Mouse (Mus musculus): Measurements from ENCODE around the gene Mmachc. TPM values are rescaled to one million over a fixed set of nuclear protein-coding genes. Genes with fewer than 3 reads are reported as not detected.
"Not testable (repeated sequence)": the region's sequence is repeated elsewhere in the genome, so short reads cannot be mapped to it uniquely, and the experiment has no call there.

Gene Mmachc
- total and polyA plus RNA-seq, 3 experiments, result 10.0 to 32.1 (median 15.4) TPM

DNA sequence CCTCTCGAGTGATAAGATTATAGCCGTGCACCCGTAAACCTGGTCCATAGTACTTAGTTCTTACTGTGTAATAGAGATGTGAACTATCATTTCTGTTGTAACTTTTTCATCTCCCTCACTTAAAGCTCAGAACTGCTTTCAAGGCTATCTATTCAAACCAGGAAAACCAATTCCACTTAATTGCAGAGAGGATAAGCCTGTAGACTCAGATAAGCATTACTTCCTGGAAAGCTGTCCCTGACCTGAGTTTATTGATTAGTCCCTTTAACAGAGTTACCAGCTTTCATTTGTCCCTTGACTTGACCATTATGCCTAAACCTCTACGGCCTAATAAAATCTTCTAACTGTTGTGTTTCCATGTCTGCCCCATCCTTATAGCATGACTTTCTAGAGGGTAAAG lies 24.2 kb downstream of the Mmachc start:
- Histone ChIP-seq H3K9ac (ENCODE audit: insufficient read depth, low read depth) (no peak overlapping the region), H3K4me3 (replicated peaks in 1 of 3; ENCODE audit: low read depth in 2 of 3, low read length in 2 of 3, poor library complexity in 1 of 3) (no peak overlapping the region), H3K4me2 (ENCODE audit: insufficient read depth, low read depth, poor library complexity, severe bottlenecking) (no peak overlapping the region), H3K9me3 (replicated peaks; ENCODE audit: low read length) (no peaks in the 10 kb centered on the region), H3K4me1 (ENCODE audit: control insufficient read depth in 1 of 2, insufficient read depth in 2 of 2) (peaks cover 0 to 36% of the 10 kb centered on the region in 2 experiments; a peak in 2 of 4 replicates), H3K27ac (ENCODE audit: insufficient read depth, low read depth) (no peak overlapping the region), H3K27me3 (replicated peaks) (no peaks in the 10 kb centered on the region), H3K36me3 (replicated peaks in 1 of 2; ENCODE audit: control insufficient read depth in 1 of 2, insufficient read depth in 1 of 2, low read length in 1 of 2) (peaks cover 8 to 20% of the 10 kb centered on the region in 2 experiments), H3K79me2 (replicated peaks; ENCODE audit: control insufficient read depth, extremely low read depth, insufficient read depth, poor library complexity, severe bottlenecking) (peaks cover 36% of the 10 kb centered on the region)
- no peak for TF ChIP-seq POLR2A (IDR thresholded peaks at IDR 0.05; ENCODE audit: low read depth, low read length)
- no peak for TF ChIP-seq JUN (IDR thresholded peaks at IDR 0.05; ENCODE audit: insufficient read depth, low read depth, low read length)
- TF ChIP-seq ETS1 (conservative IDR thresholded peaks at IDR 0.05; ENCODE audit: low read depth, low read length), result no peak
- no peak for TF ChIP-seq E2F4 (IDR thresholded peaks at IDR 0.05; ENCODE audit: insufficient replicate concordance, low read depth, low read length)
- TF ChIP-seq MAFK (IDR thresholded peaks at IDR 0.05; ENCODE audit: insufficient replicate concordance, low read length), result no peak
- no peak for TF ChIP-seq GABPA (IDR thresholded peaks at IDR 0.05; ENCODE audit: insufficient replicate concordance, low read depth, low read length)
- TF ChIP-seq ZNF384 (IDR thresholded peaks at IDR 0.05; ENCODE audit: low read depth, low read length), result no peak
- TF ChIP-seq MYC (IDR thresholded peaks at IDR 0.05; ENCODE audit: low read depth, low read length), result no peak
- no peak for TF ChIP-seq RCOR1 (conservative IDR thresholded peaks at IDR 0.05; ENCODE audit: low read depth, low read length)
- no peak for TF ChIP-seq MAZ (IDR thresholded peaks at IDR 0.05; ENCODE audit: low read depth, low read length)
- TF ChIP-seq ZKSCAN1 (IDR thresholded peaks at IDR 0.05; ENCODE audit: borderline replicate concordance, low read depth, low read length), result no peak
- TF ChIP-seq JUND (conservative IDR thresholded peaks at IDR 0.05; ENCODE audit: low read depth, low read length), result no peak
- no peak for TF ChIP-seq EP300 (IDR thresholded peaks at IDR 0.05; ENCODE audit: low read length)
- no peak for TF ChIP-seq MAX (IDR thresholded peaks at IDR 0.05; ENCODE audit: low read length)
- no peak for TF ChIP-seq NELFE (IDR thresholded peaks at IDR 0.05; ENCODE audit: low read depth, low read length)
- no peak for TF ChIP-seq ELF1 (IDR thresholded peaks at IDR 0.05; ENCODE audit: low read depth, low read length)
- no peak for TF ChIP-seq RAD21 (IDR thresholded peaks at IDR 0.05; ENCODE audit: low read depth, low read length)
- no peak for DNase-seq (ENCODE audit: extremely low read depth)
- dilution Hi-C loops (cut with MboI; ENCODE audit: extremely low pct_ligation_motif_present, extremely low pct_unique_long_range_greater_than_20kb, low sequenced_read_pairs) (no loop called here), in situ Hi-C loops (cut with MboI; ENCODE audit: low pct_ligation_motif_present, low pct_unique_long_range_greater_than_20kb, low sequenced_read_pairs) (no loop called here)

DNA sequence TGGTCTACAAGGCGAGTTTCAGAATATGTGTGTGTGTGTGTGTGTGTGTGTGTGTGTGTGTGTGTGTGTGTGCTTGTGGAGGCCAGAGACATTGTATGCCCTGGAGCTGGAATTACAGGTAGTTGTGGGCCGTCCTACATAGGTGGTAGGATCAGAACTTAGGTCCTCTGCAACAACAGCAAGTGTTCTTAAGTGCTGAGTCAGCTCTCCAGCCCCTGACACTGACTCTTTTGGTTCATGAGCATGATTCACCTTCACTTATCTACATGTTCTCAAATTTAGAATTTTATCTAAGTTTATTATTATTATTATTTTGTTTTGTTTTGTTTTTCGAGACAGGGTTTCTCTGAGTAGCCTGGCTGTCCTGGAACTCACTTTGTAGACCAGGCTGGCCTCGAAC lies 27.7 kb downstream of the Mmachc start:
- H3K27me3 ChIP-seq (replicated peaks); H3K27ac ChIP-seq (ENCODE audit: insufficient read depth, low read depth); H3K9me3 ChIP-seq (replicated peaks; ENCODE audit: low read length); H3K4me2 ChIP-seq (ENCODE audit: insufficient read depth, low read depth, poor library complexity, severe bottlenecking); in situ Hi-C loops (cut with MboI; ENCODE audit: low pct_ligation_motif_present, low pct_unique_long_range_greater_than_20kb, low sequenced_read_pairs); H3K79me2 ChIP-seq (replicated peaks; ENCODE audit: control insufficient read depth, extremely low read depth, insufficient read depth, poor library complexity, severe bottlenecking); DNase-seq (ENCODE audit: extremely low read depth); H3K36me3 ChIP-seq (replicated peaks in 1 of 2; ENCODE audit: control insufficient read depth in 1 of 2, insufficient read depth in 1 of 2, low read length in 1 of 2); dilution Hi-C loops (cut with MboI; ENCODE audit: extremely low pct_ligation_motif_present, extremely low pct_unique_long_range_greater_than_20kb, low sequenced_read_pairs); H3K4me3 ChIP-seq (replicated peaks in 1 of 3; ENCODE audit: low read depth in 2 of 3, low read length in 2 of 3, poor library complexity in 1 of 3); H3K9ac ChIP-seq (ENCODE audit: insufficient read depth, low read depth): not testable (repeated sequence)
- peak; percentile 62; the same call in 1 of the 2 replicates for TF ChIP-seq MAFK (IDR thresholded peaks at IDR 0.05; ENCODE audit: insufficient replicate concordance, low read length)
- H3K4me1 ChIP-seq (ENCODE audit: control insufficient read depth in 1 of 2, insufficient read depth in 2 of 2), result peaks cover 1 to 41% of the 10 kb centered on the region in 2 experiments; a peak in 3 of 4 replicates

Measured in CH12.LX (cell line).